14 mouse cellular contexts compared by ENCODE assay signal in the genomic region with DNA sequence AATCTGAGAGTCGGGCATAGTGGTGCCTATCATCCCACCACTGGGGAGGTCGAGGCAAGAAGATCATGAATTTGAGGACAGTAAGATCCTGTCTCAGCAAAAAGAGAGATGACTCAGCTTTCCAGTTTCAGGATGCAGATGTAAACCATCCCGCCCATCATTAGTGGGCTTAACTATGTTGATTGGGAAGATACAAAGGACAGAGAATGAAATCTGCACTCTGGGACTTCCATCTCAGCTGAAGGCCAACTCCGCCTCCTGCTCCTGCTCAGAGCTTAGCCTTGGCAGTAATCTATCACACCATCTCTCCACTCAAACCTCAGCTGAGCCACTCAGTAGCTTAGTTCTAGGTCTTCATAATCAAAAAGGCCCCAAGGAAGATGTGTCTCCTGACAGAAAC.
"Had no signal": no experiment of that assay in that cellular context is flagged by ENCODE, and none has a peak within 500 bp of the region (broad histone marks: within the 10 kb centered on the region; RNA-seq: fewer than 3 reads in every experiment).

No protein-coding gene starts in this region.

- ATAC-seq: liver, postnatal 0 days; midbrain, embryonic 15.5 days had no signal

- H3K36me3 ChIP-seq: limb, embryonic 12.5 days; liver, embryonic 13.5 days; lung, embryonic 15.5 days; midbrain, embryonic 15.5 days; neural tube, embryonic 12.5 days had no signal

- H3K27ac ChIP-seq: limb, embryonic 12.5 days; liver, embryonic 13.5 days; lung, embryonic 15.5 days; midbrain, embryonic 15.5 days; neural tube, embryonic 12.5 days; stomach, postnatal 0 days had no signal

- DNase-seq: layer of hippocampus, adult 9-11 months; layer of hippocampus, postnatal 36 days; liver; liver, embryonic 13.5 days; liver, postnatal 0 days; lung, postnatal 14 days; thymus, postnatal 4 days had no signal

- H3K27me3 ChIP-seq: limb, embryonic 12.5 days; lung, embryonic 15.5 days; midbrain, embryonic 15.5 days; neural tube, embryonic 12.5 days had no signal

- H3K4me2 ChIP-seq: limb, embryonic 12.5 days; liver, embryonic 13.5 days; lung, embryonic 15.5 days; midbrain, embryonic 11.5 days; midbrain, embryonic 15.5 days; neural tube, embryonic 12.5 days had no signal

- H3K4me1 ChIP-seq: midbrain, embryonic 15.5 days; neural tube, embryonic 12.5 days had no signal

- H3K4me3 ChIP-seq: limb, embryonic 12.5 days; liver, embryonic 13.5 days; lung, embryonic 15.5 days; megakaryocyte, embryonic 14.5 days; midbrain, embryonic 15.5 days; neural tube, embryonic 12.5 days had no signal

- H3K9ac ChIP-seq: limb, embryonic 12.5 days; liver, embryonic 13.5 days; liver, postnatal 0 days; lung, embryonic 15.5 days; midbrain, embryonic 15.5 days; neural tube, embryonic 12.5 days had no signal

- H3K9me3 ChIP-seq: liver, embryonic 13.5 days; lung, embryonic 15.5 days; midbrain, embryonic 15.5 days; neural tube, embryonic 12.5 days had no signal
